Mouse (Mus musculus) liver, embryonic 16.5 days (tissue): Measurements from ENCODE around the gene Hoxb9. TPM values are rescaled to one million over a fixed set of nuclear protein-coding genes. Genes with fewer than 3 reads are reported as not detected.

Experiments
- ATAC-seq: fragments of 200-750 bp; cut with Nextera tagmentation; 2 replicates; pipeline ENCODE4 v1.8.0; 2017; ENCODE audit warnings: low read depth, mild to moderate bottlenecking, moderate number of reproducible peaks, moderate library complexity
- H3K27ac ChIP-seq: fragments of 300-500 bp; sonication (generic); 2 replicates; pipeline ENCODE4 v1.5.1; 2014; ENCODE audit warnings: mild to moderate bottlenecking, low read length
- H3K27me3 ChIP-seq: fragments of 300-500 bp; sonication (generic); 2 replicates; pipeline ENCODE4 v1.6.1; 2014; ENCODE audit warnings: low read depth, low read length, mixed read lengths; ENCODE audit not compliant: control insufficient read depth, insufficient read depth
- H3K36me3 ChIP-seq: fragments of 300-500 bp; sonication (generic); 2 replicates; pipeline ENCODE4 v1.6.1; 2014; ENCODE audit warnings: mild to moderate bottlenecking; ENCODE audit not compliant: control insufficient read depth, insufficient read depth
- H3K4me1 ChIP-seq: fragments of 300-500 bp; sonication (generic); 2 replicates; pipeline ENCODE4 v1.6.1; 2014; ENCODE audit warnings: low read depth, low read length, mixed read lengths; ENCODE audit not compliant: control insufficient read depth
- H3K4me2 ChIP-seq: fragments of 300-500 bp; sonication (generic); 2 replicates; pipeline ENCODE4 v1.6.1; 2014; ENCODE audit warnings: low read depth, low read length, mixed read lengths
- H3K4me3 ChIP-seq: fragments of 300-500 bp; sonication (generic); 2 replicates; pipeline ENCODE4 v1.5.1; 2014; ENCODE audit warnings: low read depth, mild to moderate bottlenecking, low read length
- H3K9ac ChIP-seq: fragments of 300-500 bp; sonication (generic); 2 replicates; pipeline ENCODE4 v1.6.1; 2014; ENCODE audit warnings: low read depth, low read length
- H3K9me3 ChIP-seq: fragments of 300-500 bp; sonication (generic); replicated peaks from 2 replicates; pipeline ENCODE4 v1.6.1; 2016; ENCODE audit warnings: low read length; ENCODE audit not compliant: control insufficient read depth
- WGBS: fragments of 180-500 bp; shearing (Covaris S2); extraction: QIAGEN DNeasy Blood & Tissue Kit; methylation state at CpG from one replicate; pipeline ENCODE4 v1.1.7; 2014; ENCODE audit not compliant: insufficient replicate concordance; 5-methylcytosine and 5-hydroxymethylcytosine counted together
- polyA plus RNA-seq: library from polyadenylated mRNA; unstranded; fragments of >200 nt; fragmentation: Nextera tagmentation; extraction: Ambion mirVana; gene quantifications from 2 replicates; pipeline ENCODE4 v1.2.1, GENCODE M21; 2015

The Hoxb9 gene
- polyA plus RNA-seq, 1 experiment from 2014 or later: not detected

GRCm38 (mm10) chr11:96301064-96301431, 29.8 kb downstream of the Hoxb9 start:
- WGBS: 13% methylated on average over 10 of the region's 10 CpGs
- ATAC-seq: no peak
- Histone ChIP-seq H3K4me1 (no peaks in the 10 kb centered on the region), H3K9ac (no peak overlapping the region), H3K27me3 (peaks cover 100% of the 10 kb centered on the region), H3K4me2 (no peak overlapping the region), H3K9me3 (no peaks in the 10 kb centered on the region), H3K27ac (no peak overlapping the region), H3K36me3 (no peaks in the 10 kb centered on the region), H3K4me3 (no peak overlapping the region)

- Histone ChIP-seq H3K27me3 (peaks cover 100% of the 10 kb centered on the region), H3K9me3 (no peaks in the 10 kb centered on the region), H3K4me1 (no peaks in the 10 kb centered on the region), H3K36me3 (no peaks in the 10 kb centered on the region), H3K4me3 (no peak overlapping the region), H3K9ac (no peak overlapping the region), H3K27ac (no peak overlapping the region), H3K4me2 (no peak overlapping the region)
- no peak for ATAC-seq
- WGBS: 12% methylated on average over 15 of the region's 15 CpGs
Observed at GRCm38 (mm10) chr11:96301837-96302236, 30.6 kb downstream of the Hoxb9 start.

GRCm38 (mm10) chr11:96302381-96303150, 31.3 kb downstream of the Hoxb9 start:
- H3K4me2 ChIP-seq: no peak overlapping the region
- ATAC-seq: no peak
- 27% methylated on average over 23 of the region's 23 CpGs for WGBS

GRCm38 (mm10) chr11:96303151-96304099, 32.2 kb downstream of the Hoxb9 start, which contains the start of gene Hoxb5:
Hoxb5 (plus strand) TSS chr11:96303336.
- Histone ChIP-seq H3K9me3 (no peaks in the 10 kb centered on the region), H3K27ac (no peak within 1 kb of the TSS), H3K4me2 (peak within 1 kb of the TSS; percentile 24; the same call in 1 of the 2 replicates), H3K4me1 (no peaks in the 10 kb centered on the region), H3K36me3 (no peaks in the 10 kb centered on the region), H3K4me3 (peak within 1 kb of the TSS; percentile 37), H3K9ac (no peak within 1 kb of the TSS), H3K27me3 (peaks cover 99% of the 10 kb centered on the region)
- no peak for ATAC-seq
- 1% methylated on average over 69 of the region's 69 CpGs for WGBS

More at GRCm38 (mm10) chr11:96302381-96303150, 31.3 kb downstream of the Hoxb9 start:
- H3K4me3 ChIP-seq: no peak overlapping the region
- no peaks in the 10 kb centered on the region for H3K36me3 ChIP-seq
- no peaks in the 10 kb centered on the region for H3K4me1 ChIP-seq
- no peak overlapping the region for H3K27ac ChIP-seq
- no peaks in the 10 kb centered on the region for H3K9me3 ChIP-seq
- no peak overlapping the region for H3K9ac ChIP-seq
- H3K27me3 ChIP-seq: peaks cover 99% of the 10 kb centered on the region

GRCm38 (mm10) chr11:96304381-96305195, 33.3 kb downstream of the Hoxb9 start:
- Histone ChIP-seq H3K27ac (no peak overlapping the region), H3K36me3 (no peaks in the 10 kb centered on the region), H3K9ac (no peak overlapping the region), H3K4me1 (no peaks in the 10 kb centered on the region), H3K4me2 (no peak overlapping the region), H3K9me3 (no peaks in the 10 kb centered on the region), H3K27me3 (peaks cover 99% of the 10 kb centered on the region), H3K4me3 (no peak overlapping the region)
- WGBS: 5% methylated on average over 38 of the region's 38 CpGs
- no peak for ATAC-seq

GRCm38 (mm10) chr11:96305505-96306182, 34.4 kb downstream of the Hoxb9 start:
- Histone ChIP-seq H3K4me3 (no peak overlapping the region), H3K27ac (no peak overlapping the region), H3K36me3 (no peaks in the 10 kb centered on the region), H3K4me2 (no peak overlapping the region), H3K27me3 (peaks cover 99% of the 10 kb centered on the region), H3K9me3 (no peaks in the 10 kb centered on the region), H3K9ac (no peak overlapping the region), H3K4me1 (no peaks in the 10 kb centered on the region)
- WGBS: 49% methylated on average over 6 of the region's 6 CpGs
- ATAC-seq: no peak

- Histone ChIP-seq H3K4me3 (no peak overlapping the region), H3K4me2 (no peak overlapping the region), H3K9me3 (no peaks in the 10 kb centered on the region), H3K36me3 (no peaks in the 10 kb centered on the region), H3K27ac (no peak overlapping the region), H3K4me1 (no peaks in the 10 kb centered on the region), H3K27me3 (peaks cover 99% of the 10 kb centered on the region), H3K9ac (no peak overlapping the region)
- 27% methylated on average over 7 of the region's 7 CpGs for WGBS
- ATAC-seq: no peak
Observed at GRCm38 (mm10) chr11:96306183-96306907, 35.1 kb downstream of the Hoxb9 start.

- H3K4me2 ChIP-seq: no peak overlapping the region
- H3K36me3 ChIP-seq: no peaks in the 10 kb centered on the region
- no peaks in the 10 kb centered on the region for H3K9me3 ChIP-seq
- ATAC-seq: no peak
- no peak overlapping the region for H3K27ac ChIP-seq
- peaks cover 98% of the 10 kb centered on the region for H3K27me3 ChIP-seq
- H3K4me3 ChIP-seq: no peak overlapping the region
- WGBS: 16% methylated on average over 13 of the region's 13 CpGs
- H3K4me1 ChIP-seq: no peaks in the 10 kb centered on the region
- no peak overlapping the region for H3K9ac ChIP-seq
Observed at GRCm38 (mm10) chr11:96306908-96307269, 35.6 kb downstream of the Hoxb9 start.
